Mouse (Mus musculus) colon, adult 2 months (tissue): ENCODE results near the gene Kat2a. TPM values are rescaled to one million over a fixed set of nuclear protein-coding genes. Genes with fewer than 3 reads are reported as not detected.

Experiments used
- polyA plus RNA-seq: library from polyadenylated mRNA; depleted of rRNA; stranded (reverse); fragments of >200 nt; gene quantifications from 2 replicates; pipeline ENCODE4 v1.2.3, GENCODE M21; 2012; rRNA removed

The Kat2a gene
- polyA plus RNA-seq = 29.3 and 31.9 TPM in 2 replicates

GRCm38 (mm10) chr11:100711783-100712615 is at the start of gene Kat2a:
Gene Kat2a (minus strand): TSS chr11:100712465.

GRCm38 (mm10) chr11:100759611-100760233 is 47.5 kb upstream of the Kat2a start, which contains the start of gene Kcnh4:
Gene Kcnh4 (minus strand): TSS chr11:100759942.

GRCm38 (mm10) chr11:100738066-100738604 is 25.9 kb upstream of the Kat2a start, which contains the start of gene Rab5c:
Gene Rab5c (minus strand): TSS chr11:100738215.

GRCm38 (mm10) chr11:100713735-100714533 is 1.7 kb upstream of the Kat2a start, which contains the start of gene Hspb9:
Gene Hspb9 (plus strand): TSS chr11:100713850.

GRCm38 (mm10) chr11:100703851-100704531 is 8.3 kb downstream of the Kat2a start, which contains the start of gene Dhx58:
Gene Dhx58 (minus strand): TSS chr11:100704271.

GRCm38 (mm10) chr11:100692164-100692616 is 20.1 kb downstream of the Kat2a start, which contains the start of gene Zfp385c:
Gene Zfp385c (minus strand): TSS chr11:100692455.

Other genes starting within 250 kb of the Kat2a start
- gene Klhl11, start 239.7 kb downstream of the Kat2a start, polyA plus RNA-seq = 2.7 and 3.9 TPM in 2 replicates
- gene Acly, start 184.5 kb downstream of the Kat2a start, polyA plus RNA-seq = 144 and 146 TPM in 2 replicates
- gene Ttc25, start 166.9 kb downstream of the Kat2a start, polyA plus RNA-seq = 0.30 and 0.68 TPM in 2 replicates
- 31.3 and 31.6 TPM in 2 replicates for gene Cnp, start 137.6 kb downstream of the Kat2a start, polyA plus RNA-seq
- gene Nkiras2, start 93.2 kb downstream of the Kat2a start, polyA plus RNA-seq = 111 and 127 TPM in 2 replicates
- gene Dnajc7, start 92.3 kb downstream of the Kat2a start, polyA plus RNA-seq = 19.3 and 23.7 TPM in 2 replicates
- 0.27 and 0.46 TPM in 2 replicates for gene Zfp385c, start 20.0 kb downstream of the Kat2a start, polyA plus RNA-seq
- gene Dhx58, start 8.2 kb downstream of the Kat2a start, polyA plus RNA-seq = 9.0 and 10.5 TPM in 2 replicates
- not detected in 2 replicates for gene Hspb9, start 1.4 kb upstream of the Kat2a start, polyA plus RNA-seq
- 216 and 249 TPM in 2 replicates for gene Rab5c, start 25.8 kb upstream of the Kat2a start, polyA plus RNA-seq
- gene Kcnh4, start 47.5 kb upstream of the Kat2a start, polyA plus RNA-seq = 0.02 and 0.06 TPM in 2 replicates
- 0.24 and 0.80 TPM in 2 replicates for gene Hcrt, start 50.5 kb upstream of the Kat2a start, polyA plus RNA-seq
- 17.3 and 18.7 TPM in 2 replicates for gene Ghdc, start 58.5 kb upstream of the Kat2a start, polyA plus RNA-seq
- 17.7 and 20.0 TPM in 2 replicates for gene Stat5b, start 138.3 kb upstream of the Kat2a start, polyA plus RNA-seq
- 14.7 and 15.0 TPM in 2 replicates for gene Stat5a, start 146.9 kb upstream of the Kat2a start, polyA plus RNA-seq
- gene Stat3, start 227.1 kb upstream of the Kat2a start, polyA plus RNA-seq = 81.1 and 88.3 TPM in 2 replicates